Mouse (Mus musculus): Measurements from ENCODE around the gene Sipa1l3.

Sipa1l3 gene

GRCm38 (mm10) chr7:29480183-29480582 lies 38.3 kb downstream of the Sipa1l3 start:
- peak; percentile 76 to 79 for DNase-seq

GRCm38 (mm10) chr7:29475005-29475404 lies 43.4 kb downstream of the Sipa1l3 start:
- no peak for DNase-seq

GRCm38 (mm10) chr7:29471309-29471708 lies 47.1 kb downstream of the Sipa1l3 start:
- DNase-seq = peak; percentile 50 to 53

- DNase-seq = peak; percentile 56 to 64
These were observed 48.7 kb downstream of the Sipa1l3 start for GRCm38 (mm10) chr7:29469602-29470344.

GRCm38 (mm10) chr7:29468593-29468992 lies 49.8 kb downstream of the Sipa1l3 start:
- DNase-seq = no peak

- DNase-seq = peak in 1 of 2 experiments; percentile 58
These were observed 51.9 kb downstream of the Sipa1l3 start for GRCm38 (mm10) chr7:29466585-29466984.

GRCm38 (mm10) chr7:29465736-29466135 lies 52.7 kb downstream of the Sipa1l3 start:
- peak; percentile 76 to 83 for DNase-seq

GRCm38 (mm10) chr7:29462820-29463219 lies 55.6 kb downstream of the Sipa1l3 start:
- no peak for DNase-seq

- DNase-seq = no peak
These were observed 56.3 kb downstream of the Sipa1l3 start for GRCm38 (mm10) chr7:29462178-29462577.

- DNase-seq = no peak
These were observed 56.9 kb downstream of the Sipa1l3 start for GRCm38 (mm10) chr7:29461557-29461956.

- DNase-seq = peak; percentile 76 to 82
These were observed 59.3 kb downstream of the Sipa1l3 start for GRCm38 (mm10) chr7:29458889-29459740.

GRCm38 (mm10) chr7:29457772-29458171 lies 60.7 kb downstream of the Sipa1l3 start:
- DNase-seq = no peak

GRCm38 (mm10) chr7:29456716-29457115 lies 61.7 kb downstream of the Sipa1l3 start:
- DNase-seq = no peak

GRCm38 (mm10) chr7:29455591-29455990 lies 62.9 kb downstream of the Sipa1l3 start:
- DNase-seq = no peak

GRCm38 (mm10) chr7:29454965-29455364 lies 63.5 kb downstream of the Sipa1l3 start:
- no peak for DNase-seq

- DNase-seq = peak; percentile 75 to 83
These were observed 65.3 kb downstream of the Sipa1l3 start for GRCm38 (mm10) chr7:29452991-29453741.

- no peak for DNase-seq
These were observed 66.1 kb downstream of the Sipa1l3 start for GRCm38 (mm10) chr7:29452381-29452780.

GRCm38 (mm10) chr7:29450175-29450574 lies 68.3 kb downstream of the Sipa1l3 start:
- DNase-seq = no peak

- DNase-seq = no peak
These were observed 69.6 kb downstream of the Sipa1l3 start for GRCm38 (mm10) chr7:29448830-29449229.

- peak; percentile 59 to 63 for DNase-seq
These were observed 71.2 kb downstream of the Sipa1l3 start for GRCm38 (mm10) chr7:29447147-29447829.

GRCm38 (mm10) chr7:29446156-29446555 lies 72.3 kb downstream of the Sipa1l3 start:
- no peak for DNase-seq

GRCm38 (mm10) chr7:29444527-29444926 lies 73.9 kb downstream of the Sipa1l3 start:
- no peak for DNase-seq

All from cerebellum, postnatal 10 days (tissue).